9 mouse cellular contexts compared by ENCODE assay signal in genomic region chr13:98391635-98391990, GRCm38 (mm10). TPM values are rescaled to one million over a fixed set of nuclear protein-coding genes. Genes with fewer than 3 reads are reported as not detected.
DNase-seq lines count a peak whose midpoint lies in the region; ATAC-seq and TF ChIP-seq lines count a peak whose summit lies in the region.
"Had no signal": no experiment of that assay in that cellular context is flagged by ENCODE, and none has a peak within 500 bp of the region (broad histone marks: within the 10 kb centered on the region; RNA-seq: fewer than 3 reads in every experiment).

No protein-coding gene starts in this region.

- peak overlapping the region; percentile 86 for H3K4me2 ChIP-seq in lung, embryonic 14.5 days
- peak overlapping the region; percentile 64 for H3K4me2 ChIP-seq in forebrain, embryonic 14.5 days (ENCODE audit: low read length)
- peak overlapping the region; percentile 90 for H3K4me2 ChIP-seq in limb, embryonic 12.5 days
- H3K4me2 ChIP-seq in neural tube, embryonic 15.5 days: peak overlapping the region; percentile 82

- H3K9ac ChIP-seq in lung, embryonic 14.5 days: no peak overlapping the region
- no peak overlapping the region for H3K9ac ChIP-seq in forebrain, embryonic 14.5 days (ENCODE audit: low read length)
- H3K9ac ChIP-seq in limb, embryonic 12.5 days (replicated peaks): no peak overlapping the region
- H3K9ac ChIP-seq in neural tube, embryonic 15.5 days (replicated peaks): peak overlapping the region; percentile 26; the same call in 1 of the 2 replicates

- peaks cover 57% of the 10 kb centered on the region for H3K27me3 ChIP-seq in lung, embryonic 14.5 days (ENCODE audit: insufficient read depth, low read length)
- H3K27me3 ChIP-seq in forebrain, embryonic 14.5 days (replicated peaks; ENCODE audit: control insufficient read depth, insufficient read depth, low read length): peaks cover 64% of the 10 kb centered on the region
- peaks cover 70% of the 10 kb centered on the region for H3K27me3 ChIP-seq in limb, embryonic 12.5 days
- peaks cover 65% of the 10 kb centered on the region for H3K27me3 ChIP-seq in neural tube, embryonic 15.5 days (replicated peaks)
- peaks cover 3% of the 10 kb centered on the region; the same call in 1 of the 2 replicates for H3K27me3 ChIP-seq in cerebellum, adult 2 months (ENCODE audit: control insufficient read depth, insufficient read depth, low read length)

- H3K27ac ChIP-seq in lung, embryonic 14.5 days (ENCODE audit: low read depth): no peak overlapping the region
- H3K27ac ChIP-seq in forebrain, embryonic 14.5 days (ENCODE audit: low read depth, low read length): no peak overlapping the region
- H3K27ac ChIP-seq in limb, embryonic 12.5 days: no peak overlapping the region
- no peak overlapping the region for H3K27ac ChIP-seq in neural tube, embryonic 15.5 days (replicated peaks)
- H3K27ac ChIP-seq in cerebellum, adult 2 months (ENCODE audit: insufficient read depth, low read length): no peak overlapping the region

- H3K4me3 ChIP-seq in lung, embryonic 14.5 days (ENCODE audit: low read depth, low read length): peak overlapping the region; percentile 45
- peak overlapping the region; percentile 32 for H3K4me3 ChIP-seq in forebrain, embryonic 14.5 days (ENCODE audit: low read depth, low read length)
- peak overlapping the region; percentile 46 for H3K4me3 ChIP-seq in limb, embryonic 12.5 days (replicated peaks)
- peak overlapping the region; percentile 42 for H3K4me3 ChIP-seq in neural tube, embryonic 15.5 days (replicated peaks)
- H3K4me3 ChIP-seq in cerebellum, adult 2 months (replicated peaks; ENCODE audit: insufficient read depth, low read depth, low read length): no peak overlapping the region

- no peaks in the 10 kb centered on the region for H3K36me3 ChIP-seq in lung, embryonic 14.5 days (ENCODE audit: insufficient read depth)
- H3K36me3 ChIP-seq in forebrain, embryonic 14.5 days (ENCODE audit: control insufficient read depth, insufficient read depth, low read length): no peaks in the 10 kb centered on the region
- H3K36me3 ChIP-seq in limb, embryonic 12.5 days: no peaks in the 10 kb centered on the region
- no peaks in the 10 kb centered on the region for H3K36me3 ChIP-seq in neural tube, embryonic 15.5 days

- TF ChIP-seq CTCF in lung, embryonic 14.5 days (IDR thresholded peaks at IDR 0.05; ENCODE audit: low read depth): no peak
- no peak for TF ChIP-seq CTCF in cerebellum, adult 2 months (IDR thresholded peaks at IDR 0.05; ENCODE audit: borderline replicate concordance, insufficient read depth, low read depth, low read length)

- no peaks in the 10 kb centered on the region for H3K9me3 ChIP-seq in lung, embryonic 14.5 days (ENCODE audit: low read depth, low read length)
- H3K9me3 ChIP-seq in forebrain, embryonic 14.5 days (replicated peaks; ENCODE audit: control insufficient read depth, low read length): peaks cover under 1% of the 10 kb centered on the region; the same call in 1 of the 2 replicates
- peaks cover 3% of the 10 kb centered on the region; the same call in 1 of the 2 replicates for H3K9me3 ChIP-seq in limb, embryonic 12.5 days
- no peaks in the 10 kb centered on the region for H3K9me3 ChIP-seq in neural tube, embryonic 15.5 days (replicated peaks)

- ATAC-seq in lung, embryonic 14.5 days (ENCODE audit: insufficient read depth): peak; percentile 23; the same call in 1 of the 2 replicates
- ATAC-seq in forebrain, embryonic 14.5 days: no peak
- ATAC-seq in limb, embryonic 12.5 days (ENCODE audit: insufficient number of reproducible peaks, insufficient read depth, low FRiP score, low TSS enrichment, low read depth): peak; percentile 31; the same call in 1 of the 2 replicates
- no peak for ATAC-seq in neural tube, embryonic 15.5 days (ENCODE audit: low FRiP score)

- WGBS in lung, embryonic 14.5 days: 6% methylated on average over 4 of the region's 4 CpGs
- WGBS in forebrain, embryonic 14.5 days: 6% methylated on average over 4 of the region's 4 CpGs
- WGBS in limb, embryonic 12.5 days: 4% methylated on average over 4 of the region's 4 CpGs
- WGBS in neural tube, embryonic 15.5 days: 6% methylated on average over 4 of the region's 4 CpGs
- WGBS in cerebellum, adult 2 months: 2% methylated on average over 4 of the region's 4 CpGs

- DNase-seq in lung, embryonic 14.5 days: no peak
- DNase-seq in lung, postnatal 36 days: no peak
- DNase-seq in forebrain, embryonic 14.5 days (ENCODE audit: low spot score): peak; percentile 18
- no peak for DNase-seq in frontal cortex, adult 2 months (ENCODE audit: extremely low spot score in 1 of 2, low spot score in 1 of 2)
- DNase-seq in gastrocnemius, postnatal 10 days: no peak
- no peak for DNase-seq in cerebellum, adult 2 months
- DNase-seq: cerebellum, adult 9-11 months had no signal

- no peak for TF ChIP-seq POLR2A in cerebellum, adult 2 months (IDR thresholded peaks at IDR 0.05; ENCODE audit: borderline replicate concordance, insufficient read depth, low read length)

- H3K4me1 ChIP-seq in lung, embryonic 14.5 days (ENCODE audit: insufficient read depth): no peaks in the 10 kb centered on the region
- no peaks in the 10 kb centered on the region; the same call in 1 of the 2 replicates for H3K4me1 ChIP-seq in forebrain, embryonic 14.5 days (ENCODE audit: control insufficient read depth, insufficient read depth, low read length)
- H3K4me1 ChIP-seq in limb, embryonic 12.5 days (replicated peaks): peaks cover 35% of the 10 kb centered on the region
- H3K4me1 ChIP-seq in neural tube, embryonic 15.5 days: peaks cover 23% of the 10 kb centered on the region
- H3K4me1 ChIP-seq in cerebellum, adult 2 months (ENCODE audit: control insufficient read depth, insufficient read depth, low read length): no peaks in the 10 kb centered on the region

RNA-seq across cellular contexts. Expression of gene Foxd1, which starts 37.6 kb away (rescaled TPM):
- polyA plus RNA-seq in lung, embryonic 14.5 days (2014; fragmentation: Nextera tagmentation; extraction: Ambion mirVana): not detected in 2 replicates
- polyA plus RNA-seq in forebrain, embryonic 14.5 days (2014; fragmentation: Nextera tagmentation; extraction: Ambion mirVana): 0.75 and 0.76 TPM in 2 replicates
- 0.17 and 0.25 TPM in 2 replicates for polyA plus RNA-seq in limb, embryonic 12.5 days (2016; fragmentation: Nextera tagmentation; extraction: Ambion mirVana)
- polyA plus RNA-seq in neural tube, embryonic 15.5 days (2015; fragmentation: Nextera tagmentation; extraction: Ambion mirVana): 0.33 and 0.65 TPM in 2 replicates
- 0.84 and 1.2 TPM in 2 replicates for polyA plus RNA-seq in frontal cortex, adult 2 months (2012; rRNA removed)
- under 1 TPM; 0.28 to 0.36 TPM for total RNA-seq in gastrocnemius, postnatal 10 days (2021)
- polyA plus RNA-seq in cerebellum, adult 2 months (2012; rRNA removed): 0.49 and 0.73 TPM in 2 replicates

Comparison
In these comparisons a context has a peak if more than half of its experiments do, and no peak if none do; other contexts are left out.
1. ATAC-seq: peak in lung, embryonic 14.5 days (single experiment) and limb, embryonic 12.5 days (single experiment); none in forebrain, embryonic 14.5 days (single experiment) and neural tube, embryonic 15.5 days (single experiment).
2. Peak in every context shown above with its lines, with median percentiles within 50 percentile points of each other: H3K4me2 ChIP-seq.